Mouse (Mus musculus) spleen, embryonic (tissue): ENCODE data around the gene Irf9.

ENCODE experiments used
- CTCF ChIA-PET: fragments of 350-600 bp; sonication (Branson Sonifier 250); formaldehyde crosslinking; loops from one replicate; lab custom pipeline; 2022; lab: Charles Lee

Gene Irf9

DNA sequence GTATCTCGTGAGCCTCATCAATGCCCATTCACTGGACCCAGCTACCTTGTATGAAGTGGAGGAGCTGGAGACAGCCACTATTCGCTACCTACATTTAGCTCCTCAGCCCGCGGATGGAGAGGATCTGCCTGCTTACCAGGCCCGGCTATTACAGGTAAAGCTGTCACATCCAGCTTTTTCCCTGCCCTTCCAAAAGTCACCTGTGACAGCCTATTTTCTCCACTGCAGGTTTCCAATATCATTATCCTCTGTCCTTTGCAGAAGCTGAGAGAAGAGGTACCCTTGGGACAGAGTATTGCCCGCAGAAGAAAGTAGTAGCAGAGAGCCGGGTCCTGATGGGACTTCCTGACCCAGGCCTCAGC lies at the start of gene Irf9:
Irf9 (plus strand) TSS at position 301 of the 362 bp plus-strand sequence.
- CTCF ChIA-PET: no interaction called here

DNA sequence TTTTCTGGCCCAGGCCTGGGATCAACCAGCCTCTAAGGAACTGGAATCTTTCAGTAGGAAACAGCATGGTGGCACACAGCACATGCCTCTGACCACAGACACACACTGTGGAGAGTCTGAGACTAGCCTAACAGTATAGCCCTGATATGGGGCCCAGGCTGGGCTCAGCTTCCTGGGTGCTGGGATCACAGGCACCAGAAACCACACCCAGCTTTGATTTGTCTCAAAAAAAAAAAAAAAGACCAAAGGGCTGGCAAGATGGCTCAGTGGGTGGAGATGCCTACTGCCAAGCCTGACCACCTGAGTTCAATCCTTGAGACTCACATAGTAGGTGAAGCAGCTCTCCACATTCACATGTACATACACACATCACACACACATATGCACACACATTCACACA lies 48.7 kb upstream of the Irf9 start:
- CTCF ChIA-PET: interaction anchor here (0.6 kb wide), 1 partner anchor 33 kb away, joined by 6 read pairs; no protein-coding TSS in a partner anchor

DNA sequence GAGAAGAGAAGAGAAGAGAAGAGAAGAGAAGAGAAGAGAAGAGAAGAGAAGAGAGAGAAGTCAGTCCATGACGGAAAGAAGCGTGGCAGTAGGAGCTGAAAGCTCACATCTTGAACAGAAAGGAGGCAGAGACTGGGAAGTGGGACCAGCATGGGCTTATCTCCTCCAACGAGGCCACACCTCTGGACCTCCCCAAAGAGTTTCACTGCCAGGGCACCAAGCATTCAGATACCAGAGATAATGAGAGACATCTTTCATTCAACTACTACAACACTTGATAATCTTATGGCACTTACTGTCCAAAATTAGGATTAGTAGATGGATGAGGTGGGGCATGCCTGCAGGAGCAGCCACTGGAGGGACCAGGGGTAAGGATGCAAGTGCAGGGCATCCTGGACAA lies 47.6 kb upstream of the Irf9 start:
- CTCF ChIA-PET: interaction anchor here (0.5 to 1.3 kb wide), 5 partner anchors 14 to 396 kb away, joined by 3 to 7 read pairs (median 5); no protein-coding TSS in a partner anchor

DNA sequence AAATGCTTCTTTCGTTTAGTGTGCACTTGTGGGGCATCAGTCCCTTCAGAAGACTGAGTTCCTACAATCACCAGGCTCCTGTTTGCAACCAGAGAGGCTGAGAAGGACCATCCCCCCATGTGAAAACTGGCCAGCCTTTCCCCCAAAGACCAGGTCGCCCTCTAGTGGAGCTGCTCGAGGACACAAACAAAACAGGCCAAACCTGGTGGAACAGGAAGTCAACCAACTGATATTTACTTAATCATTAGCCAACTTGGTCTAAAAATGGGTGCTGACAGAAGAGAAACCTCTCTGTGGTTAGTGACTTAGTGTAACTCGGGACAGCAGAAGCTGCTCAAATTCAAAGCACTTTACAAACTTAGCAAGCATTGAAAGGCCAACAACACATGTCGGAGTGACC lies 46.4 kb upstream of the Irf9 start:
- CTCF ChIA-PET: interaction anchor here (0.6 to 1.3 kb wide), 5 partner anchors 16 to 76 kb away, joined by 3 to 5 read pairs (median 4); no protein-coding TSS in a partner anchor

DNA sequence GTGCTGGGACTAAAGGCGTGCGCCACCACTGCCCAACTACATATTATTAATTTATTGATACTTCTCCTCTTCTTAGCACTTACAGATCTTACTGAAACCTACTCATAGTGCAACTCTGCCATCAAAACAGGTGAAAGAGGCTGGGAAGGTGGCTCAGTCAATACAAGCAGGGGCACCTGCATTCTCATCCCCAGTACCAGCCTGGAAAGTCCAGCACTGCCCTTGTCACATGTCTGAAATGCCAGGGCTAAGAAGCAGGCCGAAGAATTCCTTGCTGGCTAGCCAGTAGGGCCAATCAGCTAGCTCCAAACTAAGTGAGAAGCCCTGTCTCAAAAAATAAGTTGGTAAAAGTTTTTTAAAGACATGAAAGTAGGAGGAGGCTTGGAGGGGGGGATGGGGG lies 45.8 kb upstream of the Irf9 start:
- CTCF ChIA-PET: interaction anchor here (0.7 to 0.9 kb wide), 4 partner anchors 22 to 62 kb away, joined by 3 to 4 read pairs (median 3); no protein-coding TSS in a partner anchor

DNA sequence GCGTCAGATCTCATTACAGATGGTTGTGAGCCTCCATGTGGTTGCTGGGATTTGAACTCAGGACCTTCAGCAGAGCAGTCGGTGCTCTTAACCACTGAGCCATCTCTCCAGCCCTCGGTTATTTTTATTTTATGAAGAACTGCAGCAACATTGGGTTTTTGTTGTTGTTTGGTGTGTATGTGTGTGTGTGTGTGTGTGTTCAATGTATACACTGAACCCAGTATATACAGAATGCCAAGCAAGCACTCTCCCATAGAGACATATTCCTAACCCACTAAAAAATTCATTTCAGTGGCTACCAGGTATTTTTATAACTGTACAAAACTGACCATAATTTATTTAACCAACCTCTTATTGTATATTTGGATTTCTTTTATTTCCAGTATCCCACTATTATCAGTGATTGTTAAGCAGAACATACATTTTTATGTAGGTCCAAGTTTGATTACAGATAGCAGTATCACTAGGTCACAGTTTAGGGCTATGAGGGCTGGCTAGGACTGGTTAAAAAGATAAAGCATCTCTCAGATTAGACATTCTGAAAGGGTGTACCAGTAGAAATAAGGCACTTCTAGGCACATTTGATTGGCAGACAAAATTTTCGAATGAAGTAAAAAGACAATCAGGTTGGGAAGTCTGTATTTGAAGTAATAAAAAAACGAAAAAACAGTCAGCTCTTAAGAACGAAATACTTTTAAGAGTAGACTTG lies 44.5 kb upstream of the Irf9 start:
- CTCF ChIA-PET: interaction anchor here (0.7 kb wide), 1 partner anchor 189 kb away, joined by 4 read pairs; no protein-coding TSS in a partner anchor

DNA sequence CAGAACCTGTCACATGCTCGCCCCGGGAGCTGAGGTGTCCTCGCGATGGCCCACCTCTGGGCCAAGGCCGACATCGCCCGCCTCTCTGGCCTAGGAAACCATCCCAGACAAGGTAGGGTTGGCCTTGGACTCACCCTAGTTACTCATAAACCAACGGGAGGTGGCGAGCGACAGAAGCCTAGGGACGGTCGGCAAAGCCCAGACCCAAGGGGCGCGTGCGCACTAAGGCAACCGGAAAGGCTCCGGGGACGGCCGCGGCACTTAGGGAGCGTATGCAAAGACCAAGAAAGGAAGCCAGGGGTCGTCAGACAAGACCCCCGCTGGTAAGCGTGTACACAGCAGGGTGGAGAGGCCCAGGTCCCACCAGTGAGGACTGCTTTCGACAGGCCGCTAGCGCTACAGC lies 43.6 kb upstream of the Irf9 start, which contains the start of gene Dcaf11:
Dcaf11 (plus strand) TSS at position 208 of the 403 bp plus-strand sequence.
- CTCF ChIA-PET: no interaction called here

DNA sequence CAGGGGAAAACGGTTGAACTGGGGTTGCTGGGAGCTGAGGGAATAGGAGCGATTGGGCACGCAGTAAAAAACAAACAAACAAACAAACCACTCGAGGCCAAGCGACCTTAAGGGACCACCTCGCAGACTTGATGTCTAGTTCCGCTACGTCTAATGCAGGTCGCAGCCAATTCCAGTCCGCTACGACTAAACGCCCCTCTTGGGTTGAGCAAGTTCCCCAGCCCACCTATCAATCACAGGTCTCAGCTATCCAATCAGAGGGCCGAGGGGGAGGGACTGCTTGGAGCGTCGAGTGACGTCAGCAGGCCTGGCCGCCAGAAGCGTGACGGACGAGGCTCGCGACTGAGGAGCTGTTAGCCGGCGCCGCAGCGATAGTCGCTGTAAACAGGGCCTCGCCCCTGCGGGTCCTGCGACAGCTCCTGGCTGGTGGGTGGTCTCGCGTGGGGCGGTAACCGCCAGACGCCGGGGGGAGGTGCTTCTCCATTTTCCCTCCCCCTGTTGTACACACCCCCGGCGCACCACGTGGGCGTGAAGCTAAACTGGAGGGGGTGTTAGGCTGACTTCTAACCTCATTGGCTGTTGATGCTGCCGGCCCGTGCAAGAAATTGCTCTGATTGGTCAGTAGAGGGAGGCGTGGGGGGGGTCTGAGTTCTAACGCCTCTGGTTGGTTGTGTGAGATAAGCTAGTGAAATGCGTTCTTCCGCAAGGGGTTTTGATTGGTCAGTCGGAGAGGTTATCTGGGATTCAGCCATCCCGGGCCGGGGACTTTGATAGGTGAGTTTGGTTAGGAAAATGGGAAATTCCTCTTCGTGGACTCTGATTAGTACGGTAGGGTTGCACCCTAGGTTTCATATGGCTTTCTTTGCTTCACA lies 42.9 kb upstream of the Irf9 start, which contains the start of gene A730061H03Rik:
A730061H03Rik (minus strand) TSS at position 205 of the 872 bp plus-strand sequence.
- CTCF ChIA-PET: interaction anchor here (0.7 kb wide), 1 partner anchor 25 kb away, joined by 3 read pairs; the partner anchor contains the start of gene Emc9

DNA sequence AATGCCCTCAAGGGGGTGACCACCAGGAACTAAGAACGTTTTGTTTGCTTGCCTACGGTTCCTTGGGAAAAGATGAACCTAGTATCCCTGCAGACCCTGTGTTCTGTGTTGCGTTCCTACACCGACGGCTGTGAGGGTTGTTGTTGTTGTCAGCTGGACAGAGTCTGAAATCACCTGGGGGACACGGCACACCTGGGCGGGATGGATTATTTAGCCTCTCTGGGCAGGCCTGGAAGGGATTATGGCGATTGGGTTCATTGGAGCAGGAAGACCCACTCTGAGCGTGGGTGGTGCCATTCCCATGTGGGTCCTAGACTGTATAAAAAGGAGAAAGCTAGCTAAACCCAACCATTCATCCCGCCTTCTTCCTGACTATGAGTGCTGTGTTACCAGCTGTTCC lies 41.5 kb upstream of the Irf9 start:
- CTCF ChIA-PET: interaction anchor here (0.5 kb wide), 1 partner anchor 10 kb away, joined by 18 read pairs; no protein-coding TSS in a partner anchor

DNA sequence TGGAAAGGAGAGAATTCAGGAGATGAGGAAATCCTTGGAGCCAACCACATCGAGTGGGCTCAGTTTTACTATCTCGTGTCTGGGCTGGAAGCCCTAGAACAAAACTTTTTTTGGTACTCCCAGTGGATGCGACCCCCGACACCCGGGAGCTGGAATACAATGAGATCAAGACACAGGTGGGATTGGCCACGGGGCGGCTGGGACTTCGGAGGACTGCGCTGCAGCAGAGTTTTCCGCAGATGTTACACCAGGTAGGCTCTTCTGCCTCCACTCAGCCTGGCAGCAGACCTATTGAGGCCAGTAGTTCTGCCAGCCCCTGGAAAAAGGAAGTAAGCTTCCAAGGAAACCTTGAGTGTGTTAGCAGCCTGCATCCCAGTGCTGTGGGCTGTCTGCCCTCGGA lies 40.1 kb upstream of the Irf9 start:
- CTCF ChIA-PET: no interaction called here

DNA sequence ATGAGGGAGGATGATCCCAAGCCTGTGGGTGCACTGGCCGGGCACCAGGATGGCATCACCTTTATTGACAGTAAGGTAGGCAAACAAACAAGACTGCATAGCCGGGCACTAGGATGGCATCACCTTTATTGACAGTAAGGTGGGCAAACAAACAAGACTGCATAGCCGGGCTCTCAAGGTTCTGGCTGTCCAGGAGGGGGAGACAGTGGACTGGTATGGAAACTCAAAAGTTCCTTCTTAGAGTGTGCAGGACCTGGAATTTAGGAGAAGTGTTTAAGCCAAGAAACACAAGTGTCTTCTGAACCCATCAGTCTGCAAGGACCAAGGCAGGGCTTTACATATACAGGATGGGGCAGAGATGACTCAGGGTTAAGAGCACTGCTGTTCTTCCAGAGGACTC lies 37.6 kb upstream of the Irf9 start:
- CTCF ChIA-PET: no interaction called here

DNA sequence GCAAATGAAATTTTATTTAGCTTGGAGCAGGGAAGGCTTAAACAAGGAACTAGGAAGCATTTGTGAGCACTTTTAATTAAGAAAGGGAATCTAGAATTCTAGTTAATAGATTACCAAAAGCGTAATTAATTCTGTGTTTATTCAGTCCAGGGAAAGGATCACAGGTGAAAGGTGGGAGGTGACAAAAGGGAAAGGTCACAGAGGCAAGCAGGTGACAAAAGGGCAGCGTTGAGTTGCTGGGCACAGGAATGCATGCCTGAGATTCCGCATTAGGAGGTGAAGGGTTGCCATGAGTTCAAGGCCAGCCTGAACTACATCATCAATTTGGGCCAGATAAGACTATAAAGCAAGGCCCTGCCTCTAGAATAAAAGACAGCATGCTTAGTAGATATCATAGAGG lies 35.9 kb upstream of the Irf9 start:
- CTCF ChIA-PET: no interaction called here

DNA sequence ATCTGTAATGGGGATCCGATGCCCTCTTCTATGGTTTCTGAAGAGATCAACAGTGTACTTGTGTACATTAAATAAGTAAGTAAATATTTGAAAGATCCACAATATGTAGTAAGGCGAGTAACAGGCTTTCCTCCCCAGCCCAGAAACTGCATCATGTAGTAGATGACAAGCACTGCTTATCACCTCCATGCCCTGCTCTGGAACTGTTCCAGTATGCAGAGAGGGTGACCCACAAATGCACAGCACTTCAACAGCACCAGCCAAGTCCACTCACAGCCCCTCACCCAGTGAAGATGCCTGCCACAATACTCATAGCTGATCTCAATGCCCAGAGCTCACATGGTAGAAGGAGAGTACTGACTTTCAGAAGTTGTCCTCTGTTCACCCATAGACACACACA lies 32.8 kb upstream of the Irf9 start:
- CTCF ChIA-PET: no interaction called here

DNA sequence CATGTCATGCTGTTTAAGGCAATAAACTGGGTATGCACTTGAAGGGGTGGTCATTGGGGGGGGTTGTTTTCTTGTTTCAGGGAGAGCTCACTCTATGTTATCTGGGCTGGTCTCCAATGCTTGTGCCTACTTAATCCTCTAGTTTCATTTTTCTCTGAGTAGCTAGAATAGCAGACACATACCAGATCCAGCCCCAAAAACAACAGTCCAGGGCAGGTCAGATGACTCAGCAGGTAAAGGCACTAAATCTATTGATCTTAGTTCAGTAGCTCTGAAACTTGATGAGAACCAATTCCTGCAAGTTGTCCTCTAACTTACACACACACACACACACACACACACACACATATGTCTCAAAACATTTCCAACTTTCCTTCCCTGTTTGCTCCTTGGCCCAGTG lies 31.6 kb upstream of the Irf9 start:
- CTCF ChIA-PET: interaction anchor here (0.7 to 0.8 kb wide), 2 partner anchors 10 to 40 kb away, joined by 3 to 18 read pairs; no protein-coding TSS in a partner anchor

DNA sequence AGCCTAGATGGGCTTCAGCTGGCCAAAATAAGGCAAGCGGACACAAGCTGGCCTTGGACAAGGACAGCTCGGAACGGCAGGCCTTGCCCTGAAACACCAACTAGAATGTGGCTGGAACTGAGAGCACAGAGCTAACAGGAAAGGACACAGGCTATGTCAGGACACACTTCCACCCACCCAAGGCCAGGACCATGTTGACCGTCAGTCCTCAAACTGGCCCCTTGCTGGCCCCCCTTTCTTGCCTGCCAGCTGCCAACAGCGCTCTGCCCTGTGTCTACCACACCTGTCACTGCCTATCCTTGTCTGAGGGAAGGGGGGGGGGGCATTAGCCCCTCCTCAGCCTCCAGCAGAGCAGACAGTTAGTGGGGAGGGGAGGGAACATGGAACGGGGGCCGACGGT lies 28.1 kb upstream of the Irf9 start, which contains the start of gene Fitm1:
Fitm1 (plus strand) TSS at position 316 of the 400 bp plus-strand sequence.
- CTCF ChIA-PET: interaction anchor here (0.7 to 0.8 kb wide), 2 partner anchors 13 to 26 kb away, joined by 10 to 16 read pairs; no protein-coding TSS in a partner anchor

DNA sequence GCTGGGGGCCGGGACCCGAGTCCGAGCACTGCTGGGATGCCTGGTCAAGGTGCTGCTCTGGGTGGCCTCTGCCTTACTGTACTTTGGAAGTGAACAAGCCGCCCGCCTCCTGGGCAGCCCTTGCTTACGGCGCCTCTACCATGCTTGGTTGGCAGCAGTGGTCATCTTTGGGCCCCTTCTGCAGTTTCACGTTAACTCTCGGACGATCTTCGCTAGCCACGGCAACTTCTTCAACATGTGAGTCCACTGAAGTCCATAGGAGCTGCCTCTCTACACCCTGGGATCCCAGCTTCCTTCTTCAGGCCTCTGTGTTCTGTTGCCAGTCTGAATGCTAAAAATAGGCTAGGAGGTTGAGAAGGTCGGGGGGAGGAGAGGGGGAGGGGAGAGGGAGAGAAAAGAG lies 27.7 kb upstream of the Irf9 start:
- CTCF ChIA-PET: interaction anchor here (0.7 to 0.8 kb wide), 2 partner anchors 13 to 27 kb away, joined by 10 to 16 read pairs; no protein-coding TSS in a partner anchor

DNA sequence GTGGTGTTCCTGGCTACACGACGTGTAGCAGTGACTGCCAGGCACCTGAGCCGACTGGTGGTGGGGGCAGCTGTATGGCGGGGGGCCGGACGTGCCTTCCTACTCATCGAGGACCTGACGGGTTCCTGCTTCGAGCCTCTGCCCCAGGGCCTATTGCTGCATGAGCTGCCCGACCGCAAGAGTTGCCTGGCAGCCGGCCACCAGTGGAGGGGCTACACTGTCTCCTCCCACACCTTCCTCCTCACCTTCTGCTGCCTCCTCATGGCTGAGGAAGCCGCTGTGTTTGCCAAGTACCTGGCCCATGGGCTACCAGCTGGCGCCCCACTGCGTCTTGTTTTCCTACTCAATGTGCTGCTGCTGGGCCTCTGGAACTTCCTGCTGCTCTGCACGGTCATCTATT lies 27.0 kb upstream of the Irf9 start:
- CTCF ChIA-PET: no interaction called here

DNA sequence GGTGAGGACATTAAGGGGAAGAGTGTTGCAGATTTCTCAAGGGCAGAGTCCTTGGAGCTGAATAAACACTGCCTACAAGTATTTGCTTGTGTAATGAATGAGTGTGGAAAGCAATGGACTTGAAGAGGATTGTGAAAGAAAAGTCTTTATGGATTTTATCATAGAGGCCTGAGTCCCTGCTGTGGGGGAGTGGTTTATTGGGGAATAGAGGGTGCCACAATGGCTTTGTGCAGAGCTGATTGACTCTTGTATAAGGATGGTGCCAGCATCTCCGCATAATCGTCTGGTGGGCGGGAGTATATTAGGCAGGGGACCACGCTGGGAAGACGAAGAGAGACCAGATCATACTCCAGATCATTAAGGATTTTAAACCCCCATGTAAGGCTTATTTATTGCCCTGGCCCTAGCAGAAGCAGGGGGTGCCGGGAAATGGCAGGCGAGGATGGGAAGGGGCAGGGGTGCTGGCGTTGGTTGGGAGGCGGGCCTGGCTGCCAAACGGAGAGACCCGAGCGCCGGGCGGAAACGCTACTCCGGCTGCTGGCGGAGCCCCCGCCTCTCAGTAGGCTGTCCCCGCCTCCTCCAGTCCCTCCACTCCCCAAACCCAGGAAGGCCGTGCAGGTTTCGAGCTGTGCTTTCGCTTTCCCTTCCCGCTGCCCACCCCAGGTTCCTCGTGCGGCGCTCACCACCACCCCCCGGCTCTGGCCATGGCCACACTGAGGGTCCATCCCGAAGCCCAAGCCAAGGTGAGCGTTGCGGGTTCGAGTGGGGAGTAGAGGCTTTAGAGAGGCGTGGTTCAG lies 25.3 kb upstream of the Irf9 start, which contains the start of gene Psme1:
Psme1 (plus strand) TSS at position 253 of the 797 bp plus-strand sequence.
- CTCF ChIA-PET: interaction anchor here (0.6 kb wide), 1 partner anchor 12 kb away, joined by 6 read pairs; no protein-coding TSS in a partner anchor

DNA sequence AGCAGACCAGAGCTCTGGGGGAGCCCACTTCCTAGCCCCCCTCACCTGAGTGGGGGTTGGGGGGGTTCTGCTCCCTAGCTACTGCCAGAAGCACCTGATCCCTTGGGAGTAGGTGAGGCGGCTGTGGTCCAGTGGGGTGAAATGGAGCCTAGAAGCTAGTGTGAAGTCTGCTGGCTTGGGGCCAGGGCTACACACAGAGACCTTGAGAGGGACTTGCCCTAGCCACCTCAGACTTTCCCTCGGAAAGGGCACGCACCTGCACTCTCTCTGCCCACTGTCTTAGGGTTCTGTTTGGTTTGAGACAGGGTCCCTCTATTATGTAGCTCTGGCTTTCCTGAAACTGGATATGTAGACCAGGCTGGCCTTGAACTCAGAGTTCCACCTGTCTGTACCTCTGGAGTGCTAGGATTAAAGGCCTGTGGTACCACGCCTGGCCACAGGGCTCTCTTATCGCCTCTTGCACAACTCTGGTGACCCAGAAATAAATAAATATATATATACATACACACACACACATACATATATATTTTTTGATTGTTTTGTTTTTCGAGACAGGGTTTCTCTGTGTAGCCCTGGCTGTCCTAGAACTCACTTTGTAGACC lies 24.6 kb upstream of the Irf9 start:
- CTCF ChIA-PET: no interaction called here
